In the genomic region with DNA sequence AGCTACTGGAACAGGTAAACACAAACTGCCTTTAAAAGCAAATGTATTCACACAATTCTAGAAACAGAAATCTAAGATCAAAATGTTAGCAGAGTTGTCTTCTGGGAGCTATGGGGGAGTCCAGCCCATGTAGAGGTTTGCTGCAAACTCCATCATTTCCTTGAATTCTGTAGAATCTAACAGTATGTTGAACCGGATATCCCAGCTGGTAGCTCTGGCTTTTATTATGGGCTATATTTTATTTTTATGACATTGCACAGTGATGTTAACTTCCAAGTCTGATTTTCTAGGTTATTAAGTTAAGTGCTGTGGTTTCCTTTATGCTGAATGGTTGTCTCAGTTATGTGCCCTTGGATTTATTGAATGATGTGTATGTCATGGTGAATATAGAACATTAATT, we compare ENCODE assay signal across 22 mouse cellular contexts.
DNase-seq lines count a peak whose midpoint lies in the region; ATAC-seq and TF ChIP-seq lines count a peak whose summit lies in the region.
"Had no signal": no experiment of that assay in that cellular context is flagged by ENCODE, and none has a peak within 500 bp of the region (broad histone marks: within the 10 kb centered on the region; RNA-seq: fewer than 3 reads in every experiment).

No protein-coding gene starts in this region.

- H3K9ac ChIP-seq in kidney, postnatal 0 days (ENCODE audit: low read depth, low read length) = no peak overlapping the region
- no peak overlapping the region for H3K9ac ChIP-seq in limb, embryonic 13.5 days
- no peak overlapping the region for H3K9ac ChIP-seq in limb, embryonic 14.5 days (ENCODE audit: low read depth, low read length, severe bottlenecking)
- H3K9ac ChIP-seq: embryonic facial prominence, embryonic 12.5 days; embryonic facial prominence, embryonic 15.5 days; forebrain, embryonic 12.5 days had no signal

- no peak for TF ChIP-seq CTCF in kidney, postnatal 0 days (IDR thresholded peaks at IDR 0.05; ENCODE audit: low read depth)

- H3K36me3 ChIP-seq in kidney, postnatal 0 days (ENCODE audit: insufficient read depth, low read length) = no peaks in the 10 kb centered on the region
- no peaks in the 10 kb centered on the region for H3K36me3 ChIP-seq in limb, embryonic 13.5 days
- no peaks in the 10 kb centered on the region for H3K36me3 ChIP-seq in limb, embryonic 14.5 days (ENCODE audit: control insufficient read depth, insufficient read depth, low read length)
- H3K36me3 ChIP-seq in heart, embryonic 10.5 days = no peaks in the 10 kb centered on the region
- H3K36me3 ChIP-seq: embryonic facial prominence, embryonic 12.5 days; embryonic facial prominence, embryonic 15.5 days; forebrain, embryonic 10.5 days; forebrain, embryonic 12.5 days had no signal

- H3K27ac ChIP-seq in kidney, postnatal 0 days = no peak overlapping the region
- no peak overlapping the region for H3K27ac ChIP-seq in limb, embryonic 13.5 days
- no peak overlapping the region for H3K27ac ChIP-seq in limb, embryonic 14.5 days (replicated peaks; ENCODE audit: low read depth, low read length)
- no peak overlapping the region for H3K27ac ChIP-seq in heart, embryonic 10.5 days
- H3K27ac ChIP-seq: embryonic facial prominence, embryonic 12.5 days; embryonic facial prominence, embryonic 15.5 days; forebrain, embryonic 10.5 days; forebrain, embryonic 12.5 days had no signal

- H3K4me1 ChIP-seq in kidney, postnatal 0 days (replicated peaks; ENCODE audit: insufficient read depth, low read length) = no peaks in the 10 kb centered on the region
- H3K4me1 ChIP-seq in limb, embryonic 13.5 days = 0 out of 2 replicates have a peak, but pooled peaks cover 5% of the 10 kb centered on the region
- H3K4me1 ChIP-seq in limb, embryonic 14.5 days (ENCODE audit: control insufficient read depth, insufficient read depth, low read length) = peaks cover 3% of the 10 kb centered on the region; the same call in 1 of the 2 replicates
- H3K4me1 ChIP-seq in heart, embryonic 10.5 days = no peaks in the 10 kb centered on the region
- H3K4me1 ChIP-seq: embryonic facial prominence, embryonic 15.5 days; forebrain, embryonic 10.5 days; forebrain, embryonic 12.5 days had no signal

- no peak for TF ChIP-seq POLR2A in limb, embryonic 14.5 days (IDR thresholded peaks at IDR 0.05; ENCODE audit: borderline replicate concordance, extremely low read depth, insufficient read depth, insufficient read length)

- no peak overlapping the region for H3K4me2 ChIP-seq in kidney, postnatal 0 days (ENCODE audit: low read length)
- no peak overlapping the region for H3K4me2 ChIP-seq in limb, embryonic 13.5 days (replicated peaks)
- no peak overlapping the region for H3K4me2 ChIP-seq in limb, embryonic 14.5 days (replicated peaks; ENCODE audit: low read depth, low read length, severe bottlenecking)
- H3K4me2 ChIP-seq: embryonic facial prominence, embryonic 12.5 days; embryonic facial prominence, embryonic 15.5 days; forebrain, embryonic 12.5 days had no signal

- no peak overlapping the region for H3K4me3 ChIP-seq in kidney, postnatal 0 days (replicated peaks; ENCODE audit: low read depth, low read length)
- no peak overlapping the region for H3K4me3 ChIP-seq in limb, embryonic 13.5 days
- no peak overlapping the region for H3K4me3 ChIP-seq in limb, embryonic 14.5 days (replicated peaks; ENCODE audit: low read length)
- no peak overlapping the region for H3K4me3 ChIP-seq in heart, embryonic 10.5 days
- H3K4me3 ChIP-seq: embryonic facial prominence, embryonic 12.5 days; embryonic facial prominence, embryonic 15.5 days; erythroblast, embryonic 14.5 days; forebrain, embryonic 10.5 days; forebrain, embryonic 12.5 days had no signal

- DNase-seq in kidney, postnatal 0 days (ENCODE audit: low spot score) = peak; percentile 69
- DNase-seq in kidney, postnatal 25 days = no peak
- no peak for DNase-seq in limb, embryonic 14.5 days (ENCODE audit: low spot score)
- DNase-seq in heart, embryonic 10.5 days (ENCODE audit: low spot score) = no peak
- DNase-seq: adrenal gland, adult 2 months; adrenal gland, postnatal 10 days; adrenal gland, postnatal 25 days; cerebellum, adult 11 months; cerebellum, adult 18-20 months; cerebellum, adult 8-10 months; cerebellum, adult 9-11 months; cerebellum, postnatal 14 days; cerebellum, postnatal 36 days; embryo, embryonic 11 days had no signal

- WGBS in kidney, postnatal 0 days = 32% methylated on average over 1 of the region's 1 CpGs
- 13% methylated on average over 1 of the region's 1 CpGs for WGBS in limb, embryonic 13.5 days
- WGBS in limb, embryonic 14.5 days = 22% methylated on average over 1 of the region's 1 CpGs
- WGBS in heart, embryonic 10.5 days = 86% methylated on average over 1 of the region's 1 CpGs

- H3K9me3 ChIP-seq in kidney, postnatal 0 days (replicated peaks; ENCODE audit: low read length) = no peaks in the 10 kb centered on the region
- no peaks in the 10 kb centered on the region for H3K9me3 ChIP-seq in limb, embryonic 13.5 days
- H3K9me3 ChIP-seq in limb, embryonic 14.5 days (ENCODE audit: control insufficient read depth, low read length) = no peaks in the 10 kb centered on the region
- no peaks in the 10 kb centered on the region for H3K9me3 ChIP-seq in heart, embryonic 10.5 days
- H3K9me3 ChIP-seq: embryonic facial prominence, embryonic 12.5 days; embryonic facial prominence, embryonic 15.5 days; forebrain, embryonic 10.5 days; forebrain, embryonic 12.5 days had no signal

- ATAC-seq in kidney, postnatal 0 days (replicated peaks; ENCODE audit: low FRiP score, low read depth) = no peak
- peak; percentile 51; the same call in 1 of the 2 replicates for ATAC-seq in limb, embryonic 13.5 days (ENCODE audit: low FRiP score, low read depth)
- peak; percentile 44; the same call in 1 of the 2 replicates for ATAC-seq in limb, embryonic 14.5 days (ENCODE audit: low FRiP score, low read depth)
- ATAC-seq: forebrain, embryonic 14.5 days; forebrain, embryonic 16.5 days had no signal

- no peaks in the 10 kb centered on the region for H3K27me3 ChIP-seq in kidney, postnatal 0 days (ENCODE audit: insufficient read depth, low read length)
- H3K27me3 ChIP-seq in limb, embryonic 13.5 days = peaks cover 4% of the 10 kb centered on the region; the same call in 1 of the 2 replicates
- no peaks in the 10 kb centered on the region for H3K27me3 ChIP-seq in limb, embryonic 14.5 days (ENCODE audit: control insufficient read depth, insufficient read depth, low read length)
- no peaks in the 10 kb centered on the region for H3K27me3 ChIP-seq in heart, embryonic 10.5 days (ENCODE audit: insufficient read depth, poor library complexity, severe bottlenecking)
- H3K27me3 ChIP-seq: embryonic facial prominence, embryonic 12.5 days; embryonic facial prominence, embryonic 15.5 days; forebrain, embryonic 12.5 days had no signal
